Comparison of ENCODE assay signal across 9 mouse cellular contexts in the genomic region with DNA sequence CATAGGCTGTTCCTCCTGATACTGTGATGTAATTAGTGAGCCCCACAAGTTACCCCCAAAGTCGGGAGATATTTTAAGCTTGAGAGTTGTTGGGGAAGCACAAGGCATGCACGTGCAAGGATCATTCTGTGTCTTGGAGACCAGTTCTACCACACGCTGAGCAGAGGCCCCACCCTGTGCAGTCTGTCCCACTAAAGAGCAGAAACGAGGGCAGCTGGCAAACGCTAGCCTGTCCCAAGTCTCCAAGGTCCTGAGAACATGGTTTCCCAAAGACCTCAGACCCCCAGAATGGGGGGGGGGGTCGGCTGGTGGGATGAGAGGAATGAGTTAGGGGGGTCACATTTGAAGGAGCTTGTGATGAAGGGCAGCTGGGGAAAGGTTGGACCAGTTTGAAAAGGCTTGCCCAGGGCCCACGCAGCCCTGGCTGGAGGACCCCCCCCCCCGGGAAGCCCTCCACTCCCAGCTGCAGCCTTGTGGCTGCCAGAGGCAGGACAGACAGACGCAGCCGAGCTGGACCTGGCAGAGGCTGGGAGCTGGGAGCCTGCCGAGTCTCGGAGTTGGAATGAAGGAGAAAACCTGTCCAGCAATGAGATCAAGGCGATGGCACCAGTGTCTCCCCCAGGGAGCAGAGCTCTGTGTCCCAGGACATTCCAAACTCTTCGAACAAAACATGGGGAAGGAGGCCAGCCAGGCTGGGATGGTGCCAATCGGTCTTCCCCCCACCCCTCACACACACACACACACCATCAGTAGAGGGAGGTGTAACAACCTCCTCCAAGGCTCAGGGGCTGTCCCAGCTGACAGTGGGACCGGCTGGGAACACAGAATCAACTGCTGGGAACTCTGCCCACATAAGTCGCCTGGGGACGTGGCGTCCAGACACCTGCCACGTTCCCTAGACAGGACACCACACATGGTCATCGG. TPM values are rescaled to one million over a fixed set of nuclear protein-coding genes. Genes with fewer than 3 reads are reported as not detected.
A peak's percentile ranks its signal among the peaks of the same experiment; 100 is the strongest.
DNase-seq lines count a peak whose midpoint lies in the region; ATAC-seq lines count a peak whose summit lies in the region.
"Had no signal": no experiment of that assay in that cellular context is flagged by ENCODE, and none has a peak within 500 bp of the region (broad histone marks: within the 10 kb centered on the region; RNA-seq: fewer than 3 reads in every experiment).

No protein-coding gene starts in this region.

- no peak overlapping the region for H3K4me3 ChIP-seq in midbrain, embryonic 10.5 days
- H3K4me3 ChIP-seq in midbrain, embryonic 16.5 days (ENCODE audit: low read depth, low read length) = no peak overlapping the region
- no peak overlapping the region for H3K4me3 ChIP-seq in embryonic facial prominence, embryonic 10.5 days
- no peak overlapping the region for H3K4me3 ChIP-seq in heart, embryonic 16.5 days (ENCODE audit: low read length)
- no peak overlapping the region for H3K4me3 ChIP-seq in stomach, embryonic 15.5 days (replicated peaks)
- H3K4me3 ChIP-seq in neural tube, embryonic 15.5 days (replicated peaks) = no peak overlapping the region
- H3K4me3 ChIP-seq: myocyte had no signal

- peaks cover 3% of the 10 kb centered on the region; the same call in 1 of the 2 replicates for H3K4me1 ChIP-seq in midbrain, embryonic 10.5 days
- H3K4me1 ChIP-seq in midbrain, embryonic 16.5 days (ENCODE audit: control insufficient read depth, insufficient read depth, low read length) = no peaks in the 10 kb centered on the region
- peaks cover 25% of the 10 kb centered on the region for H3K4me1 ChIP-seq in embryonic facial prominence, embryonic 10.5 days
- peaks cover 3% of the 10 kb centered on the region; the same call in 1 of the 2 replicates for H3K4me1 ChIP-seq in heart, embryonic 16.5 days (ENCODE audit: control insufficient read depth, insufficient read depth, low read length)
- H3K4me1 ChIP-seq in stomach, embryonic 15.5 days = peaks cover 8% of the 10 kb centered on the region; the same call in 1 of the 2 replicates
- no peaks in the 10 kb centered on the region for H3K4me1 ChIP-seq in neural tube, embryonic 15.5 days

- ATAC-seq in midbrain, embryonic 16.5 days = no peak
- ATAC-seq in heart, embryonic 16.5 days (replicated peaks; ENCODE audit: extremely low read depth, insufficient read depth, low FRiP score) = 0 out of 2 replicates have a peak, but pooled peaks have one; percentile 34
- ATAC-seq in stomach, embryonic 15.5 days (ENCODE audit: insufficient read depth, low FRiP score, low read depth) = peak; percentile 40; the same call in 1 of the 2 replicates
- no peak for ATAC-seq in neural tube, embryonic 15.5 days (ENCODE audit: low FRiP score)

- no peak overlapping the region for H3K4me2 ChIP-seq in midbrain, embryonic 16.5 days (ENCODE audit: low read length)
- no peak overlapping the region for H3K4me2 ChIP-seq in heart, embryonic 16.5 days (ENCODE audit: low read depth, low read length)
- H3K4me2 ChIP-seq in stomach, embryonic 15.5 days = no peak overlapping the region
- H3K4me2 ChIP-seq in neural tube, embryonic 15.5 days = no peak overlapping the region

- H3K27me3 ChIP-seq in midbrain, embryonic 10.5 days (ENCODE audit: low read depth, poor library complexity, severe bottlenecking) = no peaks in the 10 kb centered on the region
- no peaks in the 10 kb centered on the region for H3K27me3 ChIP-seq in midbrain, embryonic 16.5 days (ENCODE audit: control insufficient read depth, insufficient read depth, low read depth, low read length)
- H3K27me3 ChIP-seq in embryonic facial prominence, embryonic 10.5 days (replicated peaks; ENCODE audit: low read depth, poor library complexity, severe bottlenecking) = no peaks in the 10 kb centered on the region
- H3K27me3 ChIP-seq in heart, embryonic 16.5 days (ENCODE audit: control insufficient read depth, insufficient read depth, low read length) = no peaks in the 10 kb centered on the region
- no peaks in the 10 kb centered on the region for H3K27me3 ChIP-seq in stomach, embryonic 15.5 days (replicated peaks)
- H3K27me3 ChIP-seq in neural tube, embryonic 15.5 days (replicated peaks) = no peaks in the 10 kb centered on the region

- no peaks in the 10 kb centered on the region for H3K36me3 ChIP-seq in midbrain, embryonic 10.5 days
- H3K36me3 ChIP-seq in midbrain, embryonic 16.5 days (ENCODE audit: control insufficient read depth, insufficient read depth, low read length) = no peaks in the 10 kb centered on the region
- H3K36me3 ChIP-seq in embryonic facial prominence, embryonic 10.5 days (replicated peaks) = no peaks in the 10 kb centered on the region
- no peaks in the 10 kb centered on the region for H3K36me3 ChIP-seq in heart, embryonic 16.5 days (ENCODE audit: control insufficient read depth, insufficient read depth)
- no peaks in the 10 kb centered on the region for H3K36me3 ChIP-seq in stomach, embryonic 15.5 days
- no peaks in the 10 kb centered on the region for H3K36me3 ChIP-seq in neural tube, embryonic 15.5 days

- no peak for DNase-seq in midbrain, embryonic 10.5 days (ENCODE audit: low spot score)
- DNase-seq in embryonic facial prominence, embryonic 10.5 days (ENCODE audit: low spot score) = no peak
- no peak for DNase-seq in c-Kit-positive CD71-positive TER-119-positive erythroid progenitor cells, embryonic 14.5 days (ENCODE audit: low spot score)

- WGBS in midbrain, embryonic 10.5 days = 82% methylated on average over 21 of the region's 21 CpGs
- WGBS in midbrain, embryonic 16.5 days = 64% methylated on average over 21 of the region's 21 CpGs
- 79% methylated on average over 21 of the region's 21 CpGs for WGBS in embryonic facial prominence, embryonic 10.5 days
- WGBS in heart, embryonic 16.5 days = 57% methylated on average over 21 of the region's 21 CpGs
- 55% methylated on average over 21 of the region's 21 CpGs for WGBS in stomach, embryonic 15.5 days
- 64% methylated on average over 21 of the region's 21 CpGs for WGBS in neural tube, embryonic 15.5 days

- no peak overlapping the region for H3K9ac ChIP-seq in midbrain, embryonic 16.5 days (ENCODE audit: low read depth, low read length)
- H3K9ac ChIP-seq in heart, embryonic 16.5 days (ENCODE audit: low read length) = no peak overlapping the region
- no peak overlapping the region for H3K9ac ChIP-seq in stomach, embryonic 15.5 days
- no peak overlapping the region for H3K9ac ChIP-seq in neural tube, embryonic 15.5 days (replicated peaks)

- no peaks in the 10 kb centered on the region for H3K9me3 ChIP-seq in midbrain, embryonic 10.5 days (replicated peaks)
- no peaks in the 10 kb centered on the region for H3K9me3 ChIP-seq in midbrain, embryonic 16.5 days (replicated peaks; ENCODE audit: control insufficient read depth, low read length, poor library complexity, severe bottlenecking)
- H3K9me3 ChIP-seq in embryonic facial prominence, embryonic 10.5 days = no peaks in the 10 kb centered on the region
- H3K9me3 ChIP-seq in heart, embryonic 16.5 days (replicated peaks; ENCODE audit: control insufficient read depth, low read length) = no peaks in the 10 kb centered on the region
- no peaks in the 10 kb centered on the region for H3K9me3 ChIP-seq in stomach, embryonic 15.5 days
- no peaks in the 10 kb centered on the region for H3K9me3 ChIP-seq in neural tube, embryonic 15.5 days (replicated peaks)

- 0 out of 2 replicates have a peak overlapping the region, but pooled peaks have one; percentile 17 for H3K27ac ChIP-seq in midbrain, embryonic 10.5 days (replicated peaks)
- no peak overlapping the region for H3K27ac ChIP-seq in midbrain, embryonic 16.5 days (ENCODE audit: low read length)
- H3K27ac ChIP-seq in embryonic facial prominence, embryonic 10.5 days (replicated peaks) = 0 out of 2 replicates have a peak overlapping the region, but pooled peaks have one; percentile 31
- H3K27ac ChIP-seq in heart, embryonic 16.5 days (ENCODE audit: low read length) = 0 out of 2 replicates have a peak overlapping the region, but pooled peaks have one; percentile 13
- peak overlapping the region; percentile 21; the same call in 1 of the 2 replicates for H3K27ac ChIP-seq in stomach, embryonic 15.5 days
- no peak overlapping the region for H3K27ac ChIP-seq in neural tube, embryonic 15.5 days (replicated peaks)
- H3K27ac ChIP-seq: kidney, postnatal 0 days had no signal

RNA-seq across cellular contexts. Expression of gene Tmem270, which starts 32.3 kb away (rescaled TPM):
- polyA plus RNA-seq in midbrain, embryonic 10.5 days (2016; fragmentation: Nextera tagmentation; extraction: Ambion mirVana) = not detected in 2 replicates
- polyA plus RNA-seq in midbrain, embryonic 16.5 days (2015; fragmentation: Nextera tagmentation; extraction: Ambion mirVana) = not detected in 2 replicates
- polyA plus RNA-seq in embryonic facial prominence, embryonic 10.5 days (2016; fragmentation: Nextera tagmentation; extraction: Ambion mirVana) = not detected in 2 replicates
- not detected in 2 replicates for polyA plus RNA-seq in heart, embryonic 16.5 days (2015; fragmentation: Nextera tagmentation; extraction: Ambion mirVana)
- not detected in 2 replicates for polyA plus RNA-seq in stomach, embryonic 15.5 days (2015; fragmentation: Nextera tagmentation; extraction: Ambion mirVana)
- not detected in 2 replicates for polyA plus RNA-seq in neural tube, embryonic 15.5 days (2015; fragmentation: Nextera tagmentation; extraction: Ambion mirVana)
- polyA plus RNA-seq: kidney, postnatal 0 days; myocyte had no signal

RNA-seq across cellular contexts. Expression of gene Cldn13, which starts 41.1 kb away (rescaled TPM):
- 3.2 and 3.8 TPM in 2 replicates for polyA plus RNA-seq in midbrain, embryonic 10.5 days (2016; fragmentation: Nextera tagmentation; extraction: Ambion mirVana)
- not detected in 2 replicates for polyA plus RNA-seq in midbrain, embryonic 16.5 days (2015; fragmentation: Nextera tagmentation; extraction: Ambion mirVana)
- 2.1 and 2.8 TPM in 2 replicates for polyA plus RNA-seq in embryonic facial prominence, embryonic 10.5 days (2016; fragmentation: Nextera tagmentation; extraction: Ambion mirVana)
- 0.70 and 0.84 TPM in 2 replicates for polyA plus RNA-seq in heart, embryonic 16.5 days (2015; fragmentation: Nextera tagmentation; extraction: Ambion mirVana)
- polyA plus RNA-seq in stomach, embryonic 15.5 days (2015; fragmentation: Nextera tagmentation; extraction: Ambion mirVana) = 7.9 and 22.3 TPM in 2 replicates
- polyA plus RNA-seq in neural tube, embryonic 15.5 days (2015; fragmentation: Nextera tagmentation; extraction: Ambion mirVana) = not detected in 2 replicates
- polyA plus RNA-seq: myocyte had no signal

RNA-seq across cellular contexts. Expression of gene Mettl27, which starts 58.0 kb away (rescaled TPM):
- 9.6 and 12.8 TPM in 2 replicates for polyA plus RNA-seq in midbrain, embryonic 10.5 days (2016; fragmentation: Nextera tagmentation; extraction: Ambion mirVana)
- 6.4 and 6.6 TPM in 2 replicates for polyA plus RNA-seq in midbrain, embryonic 16.5 days (2015; fragmentation: Nextera tagmentation; extraction: Ambion mirVana)
- polyA plus RNA-seq in embryonic facial prominence, embryonic 10.5 days (2016; fragmentation: Nextera tagmentation; extraction: Ambion mirVana) = 14.8 and 17.0 TPM in 2 replicates
- 9.1 and 10.5 TPM in 2 replicates for polyA plus RNA-seq in heart, embryonic 16.5 days (2015; fragmentation: Nextera tagmentation; extraction: Ambion mirVana)
- 20.9 and 21.0 TPM in 2 replicates for polyA plus RNA-seq in stomach, embryonic 15.5 days (2015; fragmentation: Nextera tagmentation; extraction: Ambion mirVana)
- polyA plus RNA-seq in neural tube, embryonic 15.5 days (2015; fragmentation: Nextera tagmentation; extraction: Ambion mirVana) = 4.2 and 9.2 TPM in 2 replicates

Comparison
In these comparisons a context has a peak if more than half of its experiments do, and no peak if none do; other contexts are left out.
1. H3K27ac ChIP-seq: peak in midbrain, embryonic 10.5 days (single experiment), embryonic facial prominence, embryonic 10.5 days (single experiment), heart, embryonic 16.5 days (single experiment) and stomach, embryonic 15.5 days (single experiment); none in midbrain, embryonic 16.5 days (single experiment) and neural tube, embryonic 15.5 days (single experiment).
2. ATAC-seq: peak in heart, embryonic 16.5 days (single experiment) and stomach, embryonic 15.5 days (single experiment); none in midbrain, embryonic 16.5 days (single experiment) and neural tube, embryonic 15.5 days (single experiment).